Mouse (Mus musculus): ENCODE measurements around the gene Ror1. TPM values are rescaled to one million over a fixed set of nuclear protein-coding genes. Genes with fewer than 3 reads are reported as not detected.
A peak's percentile ranks its signal among the peaks of the same experiment; 100 is the strongest.

Gene Ror1
- polyA plus RNA-seq, 1 experiment from 2014 or later, result 8.3 TPM

DNA sequence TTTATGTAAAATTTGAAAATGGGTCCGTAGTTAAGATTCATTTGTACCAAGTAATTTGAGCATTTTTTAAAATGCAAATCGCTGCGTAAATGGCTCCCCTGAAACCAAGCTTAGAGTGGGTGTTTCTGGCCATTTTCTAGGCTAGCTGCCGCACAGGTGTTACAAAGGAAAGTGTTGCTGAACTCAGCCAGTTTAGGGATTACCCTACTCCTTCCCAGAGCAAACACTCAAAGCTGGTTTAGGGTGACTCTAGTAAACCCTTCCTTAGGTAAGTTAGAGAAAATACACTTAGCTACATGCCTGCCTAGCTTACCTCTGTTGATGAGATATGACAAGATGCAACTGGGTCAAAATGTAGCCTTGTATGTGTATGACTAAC, 340.6 kb downstream of the Ror1 start:
- H3K4me3 ChIP-seq (replicated peaks; ENCODE audit: low read depth, low read length), result no peak overlapping the region
- WGBS, result 64% methylated on average over 4 of the region's 4 CpGs
- no peak overlapping the region for H3K27ac ChIP-seq

DNA sequence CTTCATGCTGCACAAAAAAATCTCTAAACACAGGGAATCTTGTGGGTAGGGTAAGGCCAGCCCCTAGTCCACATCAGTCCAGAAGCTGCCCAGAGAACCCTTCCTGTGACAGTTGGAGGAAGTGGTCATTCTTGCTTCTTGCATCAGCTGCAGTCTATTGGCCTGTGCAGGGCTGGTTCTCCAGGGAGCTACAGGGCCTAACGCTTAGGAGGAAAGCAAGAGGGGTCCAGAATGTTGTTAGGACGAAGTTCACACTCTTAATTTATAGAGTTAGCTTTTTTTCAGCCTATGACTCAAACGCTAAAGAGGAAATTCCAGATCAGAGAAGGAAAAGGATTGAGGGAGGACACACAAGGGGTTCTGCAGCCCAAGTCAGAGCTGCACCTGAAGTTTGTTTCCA, 351.3 kb downstream of the Ror1 start:
- 38% methylated on average over 3 of the region's 3 CpGs for WGBS
- Histone ChIP-seq H3K4me3 (replicated peaks; ENCODE audit: low read depth, low read length) (no peak overlapping the region), H3K27me3 (ENCODE audit: insufficient read depth, low read length) (no peaks in the 10 kb centered on the region), H3K9ac (ENCODE audit: low read depth, low read length) (no peak overlapping the region), H3K36me3 (ENCODE audit: insufficient read depth, low read length) (0 out of 2 replicates have a peak, but pooled peaks cover under 1% of the 10 kb centered on the region), H3K4me1 (replicated peaks; ENCODE audit: insufficient read depth, low read length) (no peaks in the 10 kb centered on the region), H3K27ac (0 out of 2 replicates have a peak overlapping the region, but pooled peaks have one; percentile 42), H3K4me2 (ENCODE audit: low read length) (no peak overlapping the region), H3K9me3 (replicated peaks; ENCODE audit: low read length) (no peaks in the 10 kb centered on the region)
- no peak for ATAC-seq (replicated peaks; ENCODE audit: low FRiP score, low read depth)
- TF ChIP-seq CTCF (IDR thresholded peaks at IDR 0.05; ENCODE audit: low read depth), result no peak
- peak; percentile 72 for DNase-seq (ENCODE audit: low spot score)

More for the DNA sequence above, 340.6 kb downstream of the Ror1 start:
- no peaks in the 10 kb centered on the region for H3K9me3 ChIP-seq (replicated peaks; ENCODE audit: low read length)
- no peak overlapping the region for H3K9ac ChIP-seq (ENCODE audit: low read depth, low read length)
- no peak for DNase-seq (ENCODE audit: low spot score)
- ATAC-seq (replicated peaks; ENCODE audit: low FRiP score, low read depth), result no peak
- no peak overlapping the region for H3K4me2 ChIP-seq (ENCODE audit: low read length)
- no peaks in the 10 kb centered on the region for H3K4me1 ChIP-seq (replicated peaks; ENCODE audit: insufficient read depth, low read length)
- no peak for TF ChIP-seq CTCF (IDR thresholded peaks at IDR 0.05; ENCODE audit: low read depth)
- no peaks in the 10 kb centered on the region for H3K36me3 ChIP-seq (ENCODE audit: insufficient read depth, low read length)
- H3K27me3 ChIP-seq (ENCODE audit: insufficient read depth, low read length), result no peaks in the 10 kb centered on the region

DNA sequence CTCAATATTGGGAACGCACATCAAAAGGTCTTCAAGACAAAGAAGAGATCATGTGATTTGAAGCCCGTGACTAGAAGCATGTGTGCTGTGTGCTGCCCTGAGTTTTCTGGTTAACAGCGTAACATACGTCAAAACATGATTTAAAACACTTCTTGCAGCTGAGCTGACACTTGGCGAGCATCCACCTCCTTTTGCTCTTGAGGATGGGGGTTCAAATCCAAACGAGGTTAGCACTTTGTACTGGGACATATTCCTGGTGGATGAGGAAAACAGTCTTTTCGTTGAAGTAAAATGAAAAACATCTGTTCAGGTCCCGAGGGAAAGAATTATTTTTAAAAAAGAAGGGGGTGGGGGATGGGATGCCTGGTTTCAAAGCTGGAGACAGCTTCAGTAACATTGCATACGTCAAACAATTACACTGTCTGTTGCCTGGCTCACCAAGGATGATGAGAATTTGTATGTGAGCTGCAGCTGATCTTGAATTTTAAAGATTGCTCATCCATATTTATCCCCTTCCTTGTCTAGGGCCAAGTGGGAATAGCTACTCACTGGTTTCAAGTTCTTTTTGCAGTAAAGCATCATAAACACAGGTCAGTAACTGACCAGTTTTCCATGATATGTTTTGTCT, 367.0 kb downstream of the Ror1 start:
- no peak overlapping the region for H3K4me3 ChIP-seq (replicated peaks; ENCODE audit: low read depth, low read length)
- H3K4me1 ChIP-seq (replicated peaks; ENCODE audit: insufficient read depth, low read length), result no peaks in the 10 kb centered on the region
- no peaks in the 10 kb centered on the region for H3K9me3 ChIP-seq (replicated peaks; ENCODE audit: low read length)
- ATAC-seq (replicated peaks; ENCODE audit: low FRiP score, low read depth) (no peak), DNase-seq (ENCODE audit: low spot score) (peak; percentile 33)
- H3K36me3 ChIP-seq (ENCODE audit: insufficient read depth, low read length), result no peaks in the 10 kb centered on the region
- H3K27ac ChIP-seq, result no peak overlapping the region
- TF ChIP-seq CTCF (IDR thresholded peaks at IDR 0.05; ENCODE audit: low read depth), result no peak
- no peak overlapping the region for H3K9ac ChIP-seq (ENCODE audit: low read depth, low read length)
- 44% methylated on average over 9 of the region's 9 CpGs for WGBS
- H3K4me2 ChIP-seq (ENCODE audit: low read length), result no peak overlapping the region
- no peaks in the 10 kb centered on the region for H3K27me3 ChIP-seq (ENCODE audit: insufficient read depth, low read length)

DNA sequence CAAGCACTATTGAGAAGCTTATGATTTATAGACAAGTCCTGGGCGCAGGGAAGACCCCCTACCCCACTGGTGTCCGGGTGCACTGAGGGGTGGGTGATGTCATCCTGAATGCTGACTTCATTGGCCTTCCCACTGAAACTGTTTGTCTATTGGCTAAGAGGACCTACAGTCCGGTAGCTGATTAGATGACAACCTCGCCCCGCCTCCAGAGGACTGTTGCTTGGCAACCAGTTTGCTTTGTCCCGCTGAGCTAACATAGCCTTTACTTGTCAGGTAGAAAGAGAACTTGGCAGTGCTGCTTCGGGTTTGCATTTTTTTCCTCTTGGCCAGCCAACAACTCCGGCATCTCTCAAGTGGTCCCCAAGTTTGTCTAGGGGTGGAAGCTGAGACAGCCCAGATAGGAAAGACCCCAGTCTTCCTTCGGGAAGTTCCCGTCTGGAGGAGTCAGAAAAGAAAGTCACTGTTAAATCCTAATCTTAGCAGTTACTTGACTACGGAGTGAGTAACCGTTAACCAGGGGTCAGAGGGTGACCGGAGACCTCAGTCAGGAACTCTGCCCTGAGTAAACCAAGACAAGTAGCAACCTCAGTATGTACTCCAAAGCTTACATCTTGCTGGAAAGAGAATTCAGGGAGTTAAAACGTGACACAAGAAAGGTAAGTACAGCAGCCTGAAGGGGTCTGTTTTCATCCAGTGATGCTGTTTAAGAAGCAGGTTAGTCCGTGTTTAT, 383.2 kb downstream of the Ror1 start, which contains the start of gene Ube2u:
Gene Ube2u, plus strand, starts transcription at position 258 of the 730 bp plus-strand sequence.
- Histone ChIP-seq H3K9me3 (replicated peaks; ENCODE audit: low read length) (no peaks in the 10 kb centered on the region), H3K4me2 (ENCODE audit: low read length) (peak within 1 kb of the TSS; percentile 50), H3K27ac (no peak within 1 kb of the TSS), H3K9ac (ENCODE audit: low read depth, low read length) (no peak within 1 kb of the TSS; the same call in 1 of the 2 replicates), H3K27me3 (ENCODE audit: insufficient read depth, low read length) (no peaks in the 10 kb centered on the region), H3K36me3 (ENCODE audit: insufficient read depth, low read length) (no peaks in the 10 kb centered on the region), H3K4me3 (replicated peaks; ENCODE audit: low read depth, low read length) (peak within 1 kb of the TSS; percentile 30), H3K4me1 (replicated peaks; ENCODE audit: insufficient read depth, low read length) (0 out of 2 replicates have a peak, but pooled peaks cover 6% of the 10 kb centered on the region)
- 22% methylated on average over 15 of the region's 15 CpGs for WGBS
- ATAC-seq (replicated peaks; ENCODE audit: low FRiP score, low read depth) (peak; percentile 93), DNase-seq (ENCODE audit: low spot score) (peak; percentile 84)
- no peak for TF ChIP-seq CTCF (IDR thresholded peaks at IDR 0.05; ENCODE audit: low read depth)

- Histone ChIP-seq H3K27me3 (ENCODE audit: insufficient read depth, low read length) (no peaks in the 10 kb centered on the region), H3K9me3 (replicated peaks; ENCODE audit: low read length) (no peaks in the 10 kb centered on the region), H3K36me3 (ENCODE audit: insufficient read depth, low read length) (no peaks in the 10 kb centered on the region), H3K27ac (no peak overlapping the region), H3K4me1 (replicated peaks; ENCODE audit: insufficient read depth, low read length) (no peaks in the 10 kb centered on the region), H3K9ac (ENCODE audit: low read depth, low read length) (no peak overlapping the region), H3K4me2 (ENCODE audit: low read length) (no peak overlapping the region), H3K4me3 (replicated peaks; ENCODE audit: low read depth, low read length) (no peak overlapping the region)
- TF ChIP-seq CTCF (IDR thresholded peaks at IDR 0.05; ENCODE audit: low read depth), result no peak
- DNase-seq (ENCODE audit: low spot score) (no peak), ATAC-seq (replicated peaks; ENCODE audit: low FRiP score, low read depth) (no peak)
- 84% methylated on average over 3 of the region's 3 CpGs for WGBS
Observed at GRCm38 (mm10) chr4:100488447-100488846, 392.9 kb downstream of the Ror1 start.

Other genes with a start within 250 kb of the Ror1 start
- 63.5 and 68.6 TPM in 2 replicates for gene Pgm1, start 166.4 kb upstream of the Ror1 start, polyA plus RNA-seq (2015; fragmentation: Nextera tagmentation; extraction: Ambion mirVana)
- 36.8 and 38.3 TPM in 2 replicates for gene Itgb3bp, start 166.0 kb upstream of the Ror1 start, polyA plus RNA-seq (2015; fragmentation: Nextera tagmentation; extraction: Ambion mirVana)